Mouse (Mus musculus) left cerebral cortex, postnatal 4 days (tissue): ENCODE data around the gene Gen1. TPM values are rescaled to one million over a fixed set of nuclear protein-coding genes. Genes with fewer than 3 reads are reported as not detected.

ENCODE experiments used
- DNase-seq: peaks from one replicate; pipeline ENCODE4 v3.0.0-alpha.2; 2022
- intact Hi-C: fragments of 180-260 bp; cut with DNase I; formaldehyde crosslinking; loops from one replicate; pipeline ENCODE4 v1.15.1; 2025
- total RNA-seq, 2 experiments: library from RNA; stranded (reverse); gene quantifications; 2 replicates each; pipeline ENCODE4 v1.2.3; 2021

The Gen1 gene
- 1 to 10 TPM; 5.4 to 6.4 TPM for total RNA-seq

DNA sequence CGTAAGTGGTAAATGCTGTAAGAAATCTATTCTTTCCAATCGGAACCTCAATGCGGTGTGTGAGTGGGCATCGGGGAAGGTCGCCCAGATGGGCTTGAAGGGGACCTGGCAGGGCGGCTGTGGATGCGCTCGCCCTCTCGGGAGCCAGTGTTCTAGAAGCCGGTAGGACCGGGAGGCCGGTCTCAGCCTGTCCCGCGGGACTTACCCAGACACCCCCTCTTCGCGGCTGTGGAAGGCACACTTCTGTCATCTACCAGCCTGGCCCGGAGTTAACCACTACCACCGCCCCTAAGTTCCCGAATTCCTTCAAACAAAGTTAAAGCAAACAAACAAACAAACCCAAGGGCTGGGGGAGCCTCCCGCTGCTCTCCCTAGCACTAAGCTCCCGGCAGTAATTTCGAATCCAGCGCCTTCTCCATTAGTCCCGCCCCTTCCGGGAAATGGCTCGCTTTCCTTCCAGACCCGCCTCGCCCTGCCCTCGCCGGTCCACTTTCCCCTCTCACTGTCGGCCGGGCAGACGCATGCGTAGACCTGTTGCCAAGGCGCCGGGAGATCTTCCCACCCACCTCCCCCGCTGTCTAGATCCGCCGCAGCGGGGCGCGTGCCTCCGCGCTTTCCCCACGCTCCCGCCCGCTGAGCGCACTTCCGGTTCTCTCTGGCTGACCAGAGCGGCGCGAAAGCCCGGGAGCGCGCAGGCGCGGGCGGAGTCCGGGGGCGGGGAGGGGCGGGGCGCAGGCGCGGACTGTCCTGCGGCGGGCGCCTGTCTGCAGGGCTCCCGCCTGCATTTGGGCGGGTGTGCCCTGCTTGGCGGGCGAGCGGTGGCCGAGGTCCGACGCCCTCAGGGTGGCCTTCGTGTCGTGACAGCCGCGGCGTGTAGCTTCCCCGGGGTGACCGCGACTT lies at the start of gene Gen1, which contains the start of gene Smc6:
Gene Gen1 (minus strand): TSS at position 420 of the 900 bp plus-strand sequence.
Gene Smc6 (plus strand): TSS at position 505 of the 900 bp plus-strand sequence.
- intact Hi-C loops: loop anchor here (10.0 kb wide), 1 partner anchor 71 kb away; no protein-coding TSS in a partner anchor
- peak; percentile 95 for DNase-seq

DNA sequence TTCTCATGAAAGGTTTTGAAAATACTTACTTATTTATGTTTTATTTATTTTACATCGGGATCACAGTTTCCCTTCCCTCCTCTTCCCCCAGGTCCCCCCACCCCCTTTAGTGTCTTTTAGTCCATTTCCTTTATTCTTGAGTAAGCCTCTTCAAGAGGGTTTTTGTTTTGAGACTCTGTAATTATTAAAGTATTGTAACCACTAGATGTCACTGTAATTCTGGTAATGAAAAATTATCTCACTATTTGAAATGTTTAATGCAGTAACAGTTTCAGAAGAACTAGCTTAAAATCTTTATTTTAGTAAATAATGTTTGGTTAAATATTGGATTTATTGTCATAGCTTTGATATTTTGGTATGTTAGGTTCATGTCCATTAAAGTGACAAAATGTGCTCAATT lies 48.2 kb upstream of the Gen1 start:
- intact Hi-C loops: loop anchor here (2.0 to 10.0 kb wide), 2 partner anchors 833 to 1001 kb away; no protein-coding TSS in a partner anchor
- no peak for DNase-seq

DNA sequence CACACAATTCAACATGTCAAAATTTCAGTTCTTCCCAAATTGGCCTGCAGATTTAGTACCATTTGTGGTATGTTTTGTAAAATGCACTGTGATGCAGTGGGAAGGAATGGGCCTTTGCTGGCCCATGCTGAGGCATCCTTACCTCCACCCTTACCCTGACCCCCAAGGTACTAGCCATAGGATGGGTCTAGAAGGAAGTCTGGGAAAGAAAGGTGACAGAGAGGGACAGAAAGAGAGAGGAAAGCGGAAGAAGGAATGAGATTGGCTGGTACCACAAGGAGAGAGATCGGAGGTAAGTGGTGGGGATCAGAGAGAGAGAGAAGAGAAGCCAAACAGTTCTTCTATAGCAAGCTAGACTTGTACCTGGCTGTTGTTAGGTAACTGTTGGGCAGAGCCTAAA lies 45.5 kb upstream of the Gen1 start:
- no peak for DNase-seq
- intact Hi-C loops: loop anchor here (10.0 kb wide), 1 partner anchor 1004 kb away; no protein-coding TSS in a partner anchor

DNA sequence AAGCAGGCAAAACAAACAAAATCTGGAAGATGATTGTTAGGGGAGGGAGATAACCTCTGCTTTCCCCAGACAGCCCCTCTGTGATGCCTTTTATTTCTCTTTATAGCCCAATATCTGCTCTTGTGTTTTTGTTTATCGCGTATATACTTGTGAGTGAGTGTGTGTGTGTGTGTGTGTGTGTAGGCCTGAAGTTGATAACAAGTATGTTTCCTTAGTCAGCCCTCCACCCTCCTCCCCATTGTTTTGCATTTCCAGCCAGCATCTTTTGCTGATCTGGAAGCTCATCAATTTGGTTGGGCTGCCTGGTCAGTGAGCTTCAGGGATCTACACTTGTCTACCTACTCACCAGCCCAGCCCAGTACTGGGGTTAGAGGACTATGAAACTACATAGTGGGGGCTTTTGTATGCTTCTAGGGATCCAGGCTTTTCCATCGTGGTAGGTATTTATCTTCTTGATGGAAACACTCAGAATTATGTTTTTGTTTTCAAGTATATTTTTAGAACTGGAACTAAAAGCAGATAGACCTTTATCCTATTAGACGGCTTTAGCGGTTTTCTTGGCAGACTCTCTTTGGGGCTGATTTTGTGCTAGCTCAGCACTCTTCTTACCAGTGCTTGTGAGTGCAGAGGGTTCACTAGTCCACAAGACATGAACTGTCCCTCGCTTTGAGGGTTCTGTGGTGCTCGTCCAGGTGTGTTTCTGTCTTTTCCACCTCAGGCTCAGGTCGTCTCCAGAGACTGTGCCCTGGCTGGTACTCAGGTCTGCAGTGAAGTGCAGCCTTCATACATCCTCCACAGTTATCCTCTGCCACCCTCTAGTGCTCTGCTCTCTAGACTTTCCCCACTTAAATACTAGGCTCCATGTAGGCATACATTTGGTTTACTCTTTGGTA lies 41.4 kb upstream of the Gen1 start:
- DNase-seq: no peak
- intact Hi-C loops: loop anchor here (10.0 kb wide), 1 partner anchor 1928 kb away; no protein-coding TSS in a partner anchor

DNA sequence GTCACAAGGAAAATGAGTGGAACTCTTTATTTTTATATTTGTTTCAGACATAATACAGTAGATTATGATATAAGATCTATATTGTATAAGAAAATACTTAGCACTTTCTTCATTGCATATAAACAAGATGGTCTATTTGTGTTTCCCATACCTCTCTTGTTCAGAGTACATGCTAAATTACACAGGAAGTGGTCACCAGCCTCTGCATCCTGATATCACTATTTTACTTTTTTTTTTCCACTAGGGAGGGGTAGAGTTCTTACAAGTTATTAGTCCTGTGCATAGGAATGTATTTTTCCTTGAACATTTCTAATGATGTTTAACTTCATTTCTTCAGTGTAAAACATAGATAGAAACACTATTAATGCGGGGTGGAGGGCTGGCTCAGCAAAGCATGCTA lies 35.3 kb upstream of the Gen1 start:
- DNase-seq: no peak
- intact Hi-C loops: loop anchor here (10.0 kb wide), 1 partner anchor 1934 kb away; no protein-coding TSS in a partner anchor

DNA sequence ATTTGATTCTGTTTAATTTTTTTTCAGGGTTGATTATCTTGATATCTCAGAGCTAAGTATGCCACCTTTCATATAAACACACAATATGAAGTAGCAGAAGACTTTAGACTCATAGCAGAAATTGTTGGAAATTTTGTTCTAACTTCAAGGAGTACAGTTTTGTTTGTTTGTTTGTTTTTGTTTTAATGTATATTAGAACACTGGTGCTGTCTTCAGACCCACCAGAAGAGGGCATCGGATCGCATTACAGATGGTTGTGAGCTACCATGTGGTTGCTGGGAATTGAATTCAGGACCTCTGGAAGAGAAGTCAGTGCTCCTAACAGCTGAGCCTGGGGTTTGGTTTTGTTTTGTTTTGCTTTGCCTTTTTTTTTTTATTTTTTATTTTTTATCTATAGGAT lies 20.8 kb upstream of the Gen1 start:
- intact Hi-C loops: no loop called here

DNA sequence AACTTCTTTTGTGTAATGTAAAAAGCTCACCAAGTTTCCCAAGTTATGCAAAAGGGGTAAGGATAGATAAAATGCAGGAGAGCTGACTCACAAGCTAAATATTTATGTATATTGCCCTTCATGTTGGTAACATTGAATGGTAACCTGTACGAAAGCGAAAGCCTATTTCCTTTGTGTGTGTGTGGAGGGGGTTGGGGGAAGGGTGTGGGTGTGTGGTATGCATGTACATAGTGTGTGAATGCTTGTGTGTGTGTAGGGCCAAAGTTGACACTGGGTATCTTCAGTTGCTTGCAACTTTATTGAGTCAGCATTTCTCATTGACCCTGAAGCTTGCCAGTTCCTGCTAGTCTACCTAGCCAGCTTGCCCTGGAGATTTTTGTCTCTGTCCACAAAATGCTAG lies 16.0 kb upstream of the Gen1 start:
- intact Hi-C loops: no loop called here
- no peak for DNase-seq

More for the DNA sequence above, 20.8 kb upstream of the Gen1 start:
- DNase-seq: no peak

DNA sequence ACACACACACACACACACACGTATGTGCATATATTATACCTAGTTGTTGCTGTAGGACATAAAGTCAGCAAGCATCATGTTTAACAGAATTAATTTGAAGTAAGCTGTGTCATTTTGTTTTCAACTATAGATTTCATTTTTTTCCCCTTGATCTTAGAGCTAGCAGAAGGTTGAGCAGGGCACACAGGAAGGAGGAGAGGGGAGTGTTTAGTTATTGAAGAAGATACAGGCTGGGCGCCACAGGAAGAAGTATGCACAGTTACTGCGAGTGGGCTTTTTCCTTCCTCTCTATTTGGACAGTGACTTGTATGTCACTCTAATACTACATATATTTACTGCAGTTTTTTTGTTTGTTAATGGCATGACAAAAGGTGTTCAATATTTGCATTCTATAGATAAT lies 14.3 kb upstream of the Gen1 start:
- intact Hi-C loops: no loop called here
- DNase-seq: no peak

DNA sequence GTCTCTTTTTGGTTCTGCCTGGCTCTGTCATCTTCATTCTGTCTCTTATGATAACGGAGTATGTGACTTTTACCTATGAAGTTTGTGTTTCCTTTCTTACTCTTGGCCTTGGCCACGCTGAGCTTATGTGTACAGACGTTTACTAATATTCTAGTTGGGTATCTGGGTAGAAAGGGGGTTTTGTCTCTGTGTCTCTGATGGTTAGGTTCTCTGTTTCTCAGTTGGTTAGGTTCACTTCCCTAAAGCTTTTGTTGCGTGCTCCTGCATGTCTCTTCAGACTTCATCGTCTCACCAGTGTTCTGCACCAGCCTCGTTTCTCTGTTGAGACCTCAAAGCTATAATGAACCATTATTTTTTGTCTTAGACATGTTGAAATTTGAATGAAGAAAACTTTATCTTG lies 11.6 kb upstream of the Gen1 start:
- intact Hi-C loops: no loop called here
- no peak for DNase-seq

DNA sequence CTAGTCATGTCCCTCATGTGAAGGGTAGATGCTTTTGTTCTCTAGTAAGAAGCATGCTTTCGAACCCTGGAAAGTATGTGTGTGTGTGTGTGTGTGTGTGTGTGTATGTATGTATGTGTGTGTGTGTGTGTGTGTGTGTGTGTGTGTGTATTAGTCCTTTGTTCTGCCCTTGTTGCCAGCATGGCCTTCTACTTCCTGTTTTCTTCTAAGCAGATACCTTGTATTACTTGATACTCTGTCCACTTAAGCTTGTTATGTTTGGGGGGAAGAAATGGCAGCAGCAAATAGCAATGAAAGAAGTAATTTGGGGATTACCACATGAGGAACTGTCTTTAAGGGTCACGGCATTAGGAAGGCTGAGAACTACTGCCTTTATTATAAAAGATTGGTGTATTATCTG lies 11.0 kb upstream of the Gen1 start:
- intact Hi-C loops: no loop called here
- DNase-seq: no peak

DNA sequence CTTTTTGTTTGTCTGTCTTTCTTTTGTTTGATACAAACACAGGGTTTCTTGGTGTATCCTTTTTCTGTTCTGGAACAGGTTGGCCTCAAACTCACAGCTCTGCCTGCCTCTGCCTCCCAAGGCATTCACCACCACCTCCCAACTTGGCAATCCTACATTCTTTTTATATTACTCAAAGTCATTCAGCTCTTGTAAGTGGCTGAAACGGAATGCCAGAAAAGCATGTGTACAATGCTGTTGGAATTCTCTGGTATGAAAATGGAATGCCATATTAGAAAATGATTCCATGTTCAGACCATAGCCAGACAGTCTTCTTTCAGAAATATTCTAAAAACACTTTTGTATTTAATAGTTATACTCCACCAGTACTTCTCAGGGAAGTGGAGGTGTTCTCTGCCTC lies 7.6 kb upstream of the Gen1 start:
- intact Hi-C loops: no loop called here

DNA sequence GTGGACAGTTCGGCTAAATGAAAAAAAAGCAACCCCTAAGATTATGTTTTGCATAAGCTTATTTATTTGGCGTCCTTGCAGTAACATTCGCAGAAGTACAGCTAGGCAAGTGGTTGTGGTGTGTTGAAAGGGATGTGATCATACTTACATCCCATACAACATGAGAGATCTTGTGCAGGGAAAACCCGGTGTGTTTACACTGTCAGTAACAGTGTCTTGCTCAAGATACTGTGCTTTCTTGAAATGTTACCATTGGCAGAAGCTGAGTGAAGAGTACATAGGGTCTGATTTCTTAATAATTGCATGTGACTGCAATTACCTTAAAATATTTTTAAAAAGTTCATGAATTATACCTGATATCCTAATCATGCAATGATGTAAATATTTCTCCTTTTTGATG lies 7.0 kb upstream of the Gen1 start:
- intact Hi-C loops: no loop called here
- DNase-seq: no peak

More for the DNA sequence above, 7.6 kb upstream of the Gen1 start:
- DNase-seq: no peak

DNA sequence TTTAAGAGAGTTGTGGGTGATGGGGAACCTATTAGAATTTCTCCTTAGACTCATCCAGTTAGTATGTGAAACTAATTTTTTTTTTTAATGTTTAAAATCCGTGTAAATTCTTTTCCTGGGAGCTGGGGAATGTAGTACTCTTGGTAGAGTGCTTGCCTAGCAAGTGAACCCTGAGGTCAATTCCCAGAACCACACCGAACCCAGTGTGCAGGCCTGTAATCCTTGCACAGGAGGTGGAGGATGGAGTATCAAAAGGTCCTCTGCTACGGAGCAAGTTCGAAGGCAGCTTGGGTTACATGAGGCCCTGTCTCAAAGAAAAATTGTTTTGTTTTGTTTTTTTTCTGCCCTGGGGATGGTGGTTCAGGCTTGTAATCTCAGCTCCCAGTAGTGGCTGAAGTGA lies 1.4 kb upstream of the Gen1 start:
- no peak for DNase-seq
- intact Hi-C loops: loop anchor here (10.0 kb wide), 1 partner anchor 72 kb away; no protein-coding TSS in a partner anchor

DNA sequence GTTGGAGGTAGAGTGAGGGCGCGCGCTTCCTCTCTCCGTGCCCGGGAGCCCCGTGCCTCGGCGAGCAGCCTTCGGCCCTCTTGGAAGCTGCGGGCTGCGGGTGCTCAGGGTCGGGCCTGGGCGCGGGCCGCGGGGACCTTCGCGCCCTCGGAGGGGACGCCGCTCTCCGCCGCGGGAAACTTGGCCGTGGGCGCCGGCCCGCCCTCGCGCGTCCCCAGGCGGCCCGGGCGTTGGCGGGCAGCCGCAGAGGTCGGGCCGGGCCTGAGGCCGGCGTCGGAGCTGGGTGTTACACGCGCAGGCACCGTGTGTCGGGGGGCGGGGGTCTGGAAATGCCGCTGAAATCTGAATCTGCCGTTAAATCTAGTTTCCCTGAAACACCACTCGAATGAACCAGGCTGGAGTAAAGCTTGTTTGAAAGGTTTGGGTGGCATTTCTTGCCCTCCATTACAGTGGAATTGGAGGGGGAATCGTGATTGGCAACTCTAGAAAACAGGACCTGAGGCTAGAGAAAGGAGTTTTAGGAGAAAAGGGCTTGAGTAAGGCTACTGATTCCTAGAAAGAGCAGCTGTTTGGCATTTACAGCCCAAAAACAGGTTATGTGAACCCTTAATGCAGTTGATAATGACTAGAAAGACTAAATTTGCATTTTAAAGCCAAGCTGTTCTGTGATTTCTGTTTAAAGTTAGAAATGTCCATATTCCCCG lies 833 bp upstream of the Gen1 start:
- intact Hi-C loops: loop anchor here (10.0 kb wide), 1 partner anchor 72 kb away; no protein-coding TSS in a partner anchor
- DNase-seq: no peak

DNA sequence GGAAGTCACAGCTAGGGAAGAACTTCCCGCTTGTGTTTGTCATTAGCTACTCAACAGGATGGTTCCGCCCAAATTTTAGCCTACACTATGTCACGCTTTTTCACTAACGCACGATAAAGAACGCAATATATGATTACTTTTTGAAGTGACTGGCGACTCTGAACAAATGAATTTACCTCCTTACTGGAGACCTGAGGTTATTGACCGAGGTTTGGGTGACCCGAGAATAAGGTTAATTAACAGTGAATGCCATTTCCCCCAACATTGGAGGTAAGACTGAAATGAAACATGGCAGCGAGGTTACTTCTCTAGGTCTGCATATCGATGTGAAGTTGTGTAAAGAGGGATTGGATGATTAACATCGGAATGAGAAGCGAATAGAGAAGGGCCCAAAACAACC lies 706 bp downstream of the Gen1 start:
- DNase-seq: no peak
- intact Hi-C loops: loop anchor here (10.0 kb wide), 1 partner anchor 70 kb away; no protein-coding TSS in a partner anchor

DNA sequence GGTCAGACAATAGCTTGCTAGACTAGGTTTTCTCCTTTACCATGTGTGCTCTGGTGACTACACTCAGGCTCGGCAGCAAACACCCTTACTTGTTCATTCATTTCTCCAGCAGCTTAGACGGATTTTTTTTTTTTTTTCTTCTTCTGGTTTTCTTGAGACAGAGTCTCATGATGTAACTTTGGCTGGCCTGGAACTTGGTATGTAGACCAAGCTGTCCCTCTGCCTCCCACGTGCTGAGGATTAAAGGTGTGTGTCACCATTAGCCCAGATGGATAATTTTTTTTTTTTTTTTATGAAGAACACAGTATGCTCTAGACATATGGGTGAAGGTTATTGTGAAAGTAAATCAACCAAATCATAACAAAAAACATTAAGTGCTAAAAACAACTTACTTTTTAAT lies 15.3 kb downstream of the Gen1 start:
- intact Hi-C loops: no loop called here
- DNase-seq: no peak

DNA sequence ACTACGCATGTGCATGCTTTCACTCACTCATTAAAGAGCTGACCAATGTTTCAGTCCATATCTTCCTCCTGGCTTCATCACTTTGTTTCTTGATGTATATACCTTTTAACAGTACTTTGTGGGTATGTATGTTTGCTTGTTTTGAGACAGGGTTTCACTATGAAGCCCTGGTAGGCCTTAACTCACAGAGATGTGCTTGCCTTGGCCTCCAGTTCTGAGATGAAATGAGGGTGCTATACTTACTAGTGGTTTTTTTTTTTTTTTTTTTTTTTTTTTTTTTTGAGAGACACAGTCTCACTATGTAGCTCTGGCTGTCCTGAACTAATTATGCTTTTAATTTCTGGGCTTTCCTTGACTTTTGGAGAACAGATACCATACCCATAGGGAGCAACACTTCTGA lies 18.1 kb downstream of the Gen1 start:
- no peak for DNase-seq
- intact Hi-C loops: no loop called here

DNA sequence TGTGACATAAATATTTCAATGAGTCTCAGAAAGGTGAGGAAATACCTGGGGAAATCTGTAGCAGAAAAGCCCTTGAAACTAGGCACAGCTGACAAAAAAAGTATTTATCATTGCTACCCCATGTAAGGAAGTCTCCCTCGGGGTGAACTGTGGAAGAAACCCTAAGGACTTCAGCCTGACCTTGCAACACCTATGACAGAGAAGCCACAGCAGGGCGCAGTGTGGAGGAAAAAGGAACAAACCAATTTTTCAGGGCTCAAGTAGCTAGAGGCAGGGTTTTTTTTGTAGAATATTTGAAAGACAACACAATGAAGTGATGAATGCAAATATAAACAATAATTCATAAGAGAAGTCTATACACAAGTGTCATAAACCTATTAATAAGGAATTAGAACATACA lies 29.6 kb downstream of the Gen1 start:
- intact Hi-C loops: no loop called here
- DNase-seq: no peak

DNA sequence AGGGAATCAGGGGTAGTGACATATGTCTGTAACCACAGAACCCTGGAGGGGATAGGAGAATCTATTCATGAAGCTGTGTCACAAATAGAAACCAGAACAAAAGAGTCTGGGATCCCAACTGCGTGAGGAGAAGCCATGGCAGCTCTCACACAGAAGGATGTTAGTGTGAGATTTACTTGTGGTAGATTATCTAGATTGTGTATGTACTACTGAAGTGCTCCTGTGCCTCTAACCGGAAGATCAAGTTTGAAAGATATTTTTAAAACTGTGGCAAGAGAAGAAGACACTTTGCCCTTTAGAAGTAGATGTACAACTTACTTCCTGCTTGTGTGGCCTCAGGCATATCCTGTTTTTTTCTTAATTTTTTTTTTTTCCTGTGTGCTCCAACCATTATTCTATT lies 35.3 kb downstream of the Gen1 start:
- no peak for DNase-seq
- intact Hi-C loops: no loop called here

DNA sequence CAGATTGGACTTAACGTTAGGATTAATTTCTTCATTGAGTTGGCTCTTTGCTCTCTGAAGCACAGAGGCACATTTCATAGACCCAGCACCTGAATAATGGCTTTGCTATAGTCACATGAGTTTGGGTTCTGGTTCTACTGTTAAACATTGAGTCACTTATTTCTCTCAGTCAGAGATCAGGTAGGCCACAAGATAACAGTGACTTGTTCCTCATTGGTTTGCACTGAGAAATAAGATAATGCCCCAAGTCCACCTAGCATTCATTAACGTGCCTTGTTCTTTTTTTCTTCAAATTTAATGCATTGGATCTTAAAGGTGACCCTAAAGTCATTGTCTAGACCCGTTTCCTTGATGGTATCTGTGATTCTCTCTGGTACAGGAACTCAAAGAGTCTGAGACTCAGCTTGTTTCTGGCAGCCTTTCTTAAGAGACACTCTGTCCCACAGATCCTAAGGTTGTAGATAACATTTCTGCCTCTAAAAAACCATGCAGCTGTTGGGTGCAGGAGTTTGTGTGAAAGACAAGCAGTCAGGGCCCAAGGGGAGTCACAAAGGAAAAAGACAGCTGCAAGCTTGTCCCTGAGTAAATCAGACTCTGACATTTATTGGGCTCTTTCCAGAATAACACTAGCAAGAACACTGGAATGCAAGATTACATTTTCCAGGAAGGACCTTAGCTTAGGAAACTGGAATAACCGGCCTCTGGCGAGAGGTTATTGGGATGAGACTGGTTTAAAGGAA lies 38.9 kb downstream of the Gen1 start:
- intact Hi-C loops: no loop called here
- no peak for DNase-seq
